Mouse (Mus musculus) myocyte (in vitro differentiated cells): Measurements from ENCODE around the gene Wdr35.

ENCODE experiments used
- CEBPB ChIP-seq: IDR thresholded peaks from 2 replicates; pipeline ENCODE4 v1.6.1; 2011; ENCODE audit warnings: mild to moderate bottlenecking, moderate library complexity; ENCODE audit not compliant: poor library complexity, insufficient read depth, severe bottlenecking
- E2F4 ChIP-seq: IDR thresholded peaks from one replicate; pipeline ENCODE4 v1.6.1; 2011; ENCODE audit warnings: mild to moderate bottlenecking, control low read depth, moderate library complexity; ENCODE audit not compliant: insufficient read depth
- MAX ChIP-seq: IDR thresholded peaks from one replicate; pipeline ENCODE4 v1.6.1; 2011; ENCODE audit warnings: low read depth, mild to moderate bottlenecking, control low read depth
- MYOD1 ChIP-seq, 3 experiments: IDR thresholded peaks; one replicate each; pipeline ENCODE4 v1.6.1; 2011; ENCODE audit warnings: control low read depth in 2 of 3, low read depth in 2 of 3, mild to moderate bottlenecking in 2 of 3, moderate library complexity in 1 of 3; ENCODE audit not compliant: insufficient read length in 2 of 3, control insufficient read depth in 1 of 3
- POLR2A ChIP-seq: IDR thresholded peaks from one replicate; pipeline ENCODE4 v1.6.1; 2011; ENCODE audit warnings: low read depth, mild to moderate bottlenecking, control low read depth, moderate library complexity; ENCODE audit not compliant: insufficient read length
- POLR2AphosphoS2 ChIP-seq: IDR thresholded peaks from one replicate; pipeline ENCODE4 v1.6.1; 2011; ENCODE audit warnings: low read depth, control low read depth; ENCODE audit not compliant: insufficient read length
- TCF12 ChIP-seq: IDR thresholded peaks from one replicate; pipeline ENCODE4 v1.6.1; 2011; ENCODE audit warnings: mild to moderate bottlenecking, control low read depth; ENCODE audit not compliant: poor library complexity, insufficient read depth, severe bottlenecking
- TCF3 ChIP-seq: IDR thresholded peaks from one replicate; pipeline ENCODE4 v1.6.1; 2011; ENCODE audit warnings: low read depth, control low read depth; ENCODE audit not compliant: insufficient read length
- USF1 ChIP-seq: IDR thresholded peaks from one replicate; pipeline ENCODE4 v1.6.1; 2011; ENCODE audit warnings: low read depth, mild to moderate bottlenecking, control low read depth, moderate library complexity

GRCm38 (mm10) chr12:9048090-9048489 is 74.4 kb downstream of the Wdr35 start:
- TF ChIP-seq POLR2A (no peak), MYOD1 (IDR thresholded peaks at IDR 0.05; ENCODE audit: control insufficient read depth in 1 of 3, insufficient read length in 2 of 3, low read depth in 2 of 3) (no peak), USF1 (no peak), TCF12 (no peak), MAX (no peak), CEBPB (no peak), TCF3 (no peak), POLR2AphosphoS2 (no peak), E2F4 (no peak)
